Mouse (Mus musculus): ENCODE measurements around the gene Smok2a. TPM values are rescaled to one million over a fixed set of nuclear protein-coding genes. Genes with fewer than 3 reads are reported as not detected.
A peak's percentile ranks its signal among the peaks of the same experiment; 100 is the strongest.
"Not testable (repeated sequence)": the region's sequence is repeated elsewhere in the genome, so short reads cannot be mapped to it uniquely, and the experiment has no call there.

Gene Smok2a
- polyA plus RNA-seq, 1 experiment from 2014 or later: not detected

DNA sequence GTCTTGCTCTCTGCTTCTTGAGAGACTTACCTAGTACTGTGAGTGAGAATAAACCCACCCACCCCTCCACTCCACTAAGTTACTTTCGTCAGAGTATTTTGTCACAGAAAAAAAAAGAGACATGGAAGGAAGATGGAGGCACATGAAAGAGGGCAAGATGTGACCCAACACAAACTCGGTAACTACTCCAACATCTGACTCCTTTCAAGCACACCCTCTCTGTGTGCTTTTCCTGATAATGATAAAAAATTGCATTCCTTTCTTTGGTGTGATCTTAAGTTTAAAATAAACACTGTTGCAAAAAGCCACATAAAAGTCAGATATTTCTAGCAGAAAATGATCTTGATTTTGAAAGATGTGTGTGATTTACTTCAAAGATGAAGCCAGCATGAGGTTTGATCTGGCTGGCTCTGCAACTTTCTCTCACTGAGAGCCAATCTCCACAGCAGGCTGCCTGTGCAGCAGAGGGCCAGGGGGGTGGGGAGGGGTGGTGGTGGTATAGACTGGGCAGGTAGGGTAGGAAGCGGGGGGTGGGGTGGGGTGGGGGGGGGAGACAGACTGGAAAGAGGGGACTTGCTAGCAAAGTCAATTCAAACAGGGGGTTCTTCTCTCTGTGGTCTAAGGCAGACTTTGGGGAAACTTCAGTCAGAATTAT lies 18.4 kb upstream of the Smok2a start:
- not testable (repeated sequence) for H3K4me3 ChIP-seq (ENCODE audit: low read depth, low read length); ATAC-seq (replicated peaks; ENCODE audit: low FRiP score); H3K36me3 ChIP-seq (ENCODE audit: control insufficient read depth, insufficient read depth, low read length); H3K4me1 ChIP-seq (replicated peaks; ENCODE audit: control insufficient read depth, insufficient read depth, low read length); DNase-seq (ENCODE audit: low spot score); H3K4me2 ChIP-seq; H3K27ac ChIP-seq (ENCODE audit: low read depth, low read length); H3K9ac ChIP-seq (ENCODE audit: low read depth, low read length); H3K27me3 ChIP-seq (replicated peaks; ENCODE audit: control insufficient read depth, insufficient read depth, low read length)
- WGBS: 71% methylated on average over 2 of the region's 3 CpGs
- H3K9me3 ChIP-seq (ENCODE audit: control insufficient read depth, low read length): peaks cover 24% of the 10 kb centered on the region

DNA sequence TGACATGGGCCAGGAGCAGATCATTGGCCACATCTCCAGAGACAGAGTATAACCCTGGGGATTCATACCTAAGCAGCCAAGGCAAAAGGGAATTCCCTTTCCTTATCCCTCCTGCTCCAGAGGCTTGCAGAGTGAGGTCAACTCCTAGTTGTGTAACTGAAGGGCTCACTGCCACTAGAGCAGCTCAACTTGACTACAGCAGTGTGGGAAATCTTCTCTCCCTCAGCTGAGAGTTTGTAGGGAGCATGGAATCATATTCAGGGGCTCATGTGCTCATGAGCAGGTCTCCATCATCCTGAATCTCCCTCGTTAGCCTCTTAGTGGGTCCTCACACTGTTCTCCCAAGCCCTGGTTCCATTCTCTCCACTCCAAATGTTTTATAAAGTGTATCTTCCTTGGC lies 15.7 kb upstream of the Smok2a start:
- H3K4me2 ChIP-seq; H3K36me3 ChIP-seq (ENCODE audit: control insufficient read depth, insufficient read depth, low read length); DNase-seq (ENCODE audit: low spot score); H3K9ac ChIP-seq (ENCODE audit: low read depth, low read length); H3K4me3 ChIP-seq (ENCODE audit: low read depth, low read length); ATAC-seq (replicated peaks; ENCODE audit: low FRiP score); H3K27me3 ChIP-seq (replicated peaks; ENCODE audit: control insufficient read depth, insufficient read depth, low read length); H3K4me1 ChIP-seq (replicated peaks; ENCODE audit: control insufficient read depth, insufficient read depth, low read length); H3K27ac ChIP-seq (ENCODE audit: low read depth, low read length): not testable (repeated sequence)
- WGBS: 86% methylated on average over 1 of the region's 1 CpGs
- peaks cover 19% of the 10 kb centered on the region for H3K9me3 ChIP-seq (ENCODE audit: control insufficient read depth, low read length)

DNA sequence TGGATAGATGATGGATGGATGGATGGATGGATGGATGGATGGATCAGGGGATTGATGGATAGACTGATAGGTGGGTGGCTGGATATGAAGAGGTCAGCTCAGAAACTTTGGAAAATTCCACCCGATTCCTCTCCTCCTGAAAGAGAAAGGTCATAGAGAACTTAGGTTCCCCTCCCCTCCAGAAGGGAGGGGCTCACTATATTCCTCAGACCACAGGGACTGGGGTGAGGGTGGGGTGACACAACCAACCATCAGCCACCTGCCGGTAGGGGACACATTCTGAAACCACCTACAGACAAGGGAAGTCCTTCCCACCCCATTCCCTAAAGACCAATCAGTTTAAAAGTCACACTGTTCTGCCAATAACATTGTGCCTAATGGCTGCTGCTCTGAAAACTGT lies 14.5 kb upstream of the Smok2a start:
- 78% methylated on average over 2 of the region's 2 CpGs for WGBS
- H3K36me3 ChIP-seq (ENCODE audit: control insufficient read depth, insufficient read depth, low read length): no peaks in the 10 kb centered on the region

DNA sequence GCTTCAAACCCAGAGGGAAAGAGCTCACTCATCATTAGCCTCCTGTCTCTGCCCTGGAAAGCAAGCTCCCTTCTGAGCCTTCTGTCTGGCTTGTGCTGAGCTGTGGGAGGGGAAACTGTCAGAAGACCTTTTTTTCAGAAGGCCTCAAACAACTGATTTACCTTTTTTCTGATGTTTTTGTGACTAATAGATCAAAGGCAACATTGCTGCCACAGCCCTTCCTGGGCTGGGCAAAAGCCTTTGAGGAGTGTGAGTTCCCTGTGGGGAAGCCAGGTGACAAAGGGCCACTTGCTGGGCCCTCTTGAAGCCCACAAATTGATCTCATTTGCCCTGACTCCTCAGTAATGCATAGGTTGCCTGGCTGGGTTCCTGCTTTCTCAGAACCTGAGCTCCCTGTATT lies 12.5 kb upstream of the Smok2a start:
- H3K27ac ChIP-seq (ENCODE audit: low read depth, low read length); H3K36me3 ChIP-seq (ENCODE audit: control insufficient read depth, insufficient read depth, low read length); H3K4me3 ChIP-seq (ENCODE audit: low read depth, low read length); DNase-seq (ENCODE audit: low spot score); H3K9ac ChIP-seq (ENCODE audit: low read depth, low read length); H3K27me3 ChIP-seq (replicated peaks; ENCODE audit: control insufficient read depth, insufficient read depth, low read length); ATAC-seq (replicated peaks; ENCODE audit: low FRiP score); H3K4me2 ChIP-seq; H3K4me1 ChIP-seq (replicated peaks; ENCODE audit: control insufficient read depth, insufficient read depth, low read length): not testable (repeated sequence)
- H3K9me3 ChIP-seq (ENCODE audit: control insufficient read depth, low read length): peaks cover 37% of the 10 kb centered on the region

More for the DNA sequence above, 14.5 kb upstream of the Smok2a start:
- no peaks in the 10 kb centered on the region for H3K27me3 ChIP-seq (replicated peaks; ENCODE audit: control insufficient read depth, insufficient read depth, low read length)
- H3K9me3 ChIP-seq (ENCODE audit: control insufficient read depth, low read length): peaks cover 18% of the 10 kb centered on the region
- DNase-seq (ENCODE audit: low spot score): no peak
- H3K4me3 ChIP-seq (ENCODE audit: low read depth, low read length): no peak overlapping the region
- H3K9ac ChIP-seq (ENCODE audit: low read depth, low read length): no peak overlapping the region
- ATAC-seq (replicated peaks; ENCODE audit: low FRiP score): peak; percentile 42; the same call in 1 of the 2 replicates
- no peak overlapping the region for H3K27ac ChIP-seq (ENCODE audit: low read depth, low read length)
- no peak overlapping the region for H3K4me2 ChIP-seq
- no peaks in the 10 kb centered on the region for H3K4me1 ChIP-seq (replicated peaks; ENCODE audit: control insufficient read depth, insufficient read depth, low read length)

DNA sequence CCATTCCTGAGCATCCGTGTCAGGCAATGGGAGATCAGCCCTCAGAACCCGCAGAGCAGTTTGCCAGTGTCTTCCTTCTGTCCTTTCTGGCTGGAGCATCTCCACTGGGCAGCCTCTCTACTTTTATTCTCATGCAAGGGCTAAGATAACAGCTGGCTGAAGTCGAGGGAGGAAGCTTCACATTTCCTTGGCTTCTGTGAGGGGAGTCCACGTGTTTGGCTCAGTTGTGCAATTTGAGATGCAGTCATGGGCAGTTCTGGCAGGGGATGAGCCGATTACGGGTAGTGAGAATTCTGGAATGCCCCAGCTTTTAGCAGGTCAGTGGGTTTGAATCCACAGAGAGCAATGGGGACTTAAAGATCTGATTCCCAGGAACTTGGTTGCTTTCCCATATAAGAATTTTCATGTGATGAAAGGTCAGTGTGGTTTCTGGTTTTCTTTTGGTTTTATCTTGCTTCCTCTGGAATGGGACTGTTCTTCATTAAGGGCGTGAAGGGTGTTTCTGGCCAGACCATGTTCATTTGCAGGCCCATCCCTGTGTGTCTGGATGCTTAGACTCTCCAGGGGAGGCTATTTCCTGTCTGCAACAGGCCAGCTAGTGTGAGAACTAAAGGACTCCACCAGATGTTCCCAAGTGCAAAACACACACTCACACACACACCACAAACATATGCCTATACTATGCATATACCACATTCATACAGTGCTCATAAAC lies 8.7 kb upstream of the Smok2a start:
- Histone ChIP-seq H3K27me3 (replicated peaks; ENCODE audit: control insufficient read depth, insufficient read depth, low read length) (no peaks in the 10 kb centered on the region), H3K4me1 (replicated peaks; ENCODE audit: control insufficient read depth, insufficient read depth, low read length) (no peaks in the 10 kb centered on the region), H3K4me2 (no peak overlapping the region), H3K9me3 (ENCODE audit: control insufficient read depth, low read length) (peaks cover 66% of the 10 kb centered on the region), H3K36me3 (ENCODE audit: control insufficient read depth, insufficient read depth, low read length) (no peaks in the 10 kb centered on the region), H3K4me3 (ENCODE audit: low read depth, low read length) (no peak overlapping the region), H3K9ac (ENCODE audit: low read depth, low read length) (no peak overlapping the region), H3K27ac (ENCODE audit: low read depth, low read length) (no peak overlapping the region)
- ATAC-seq (replicated peaks; ENCODE audit: low FRiP score) (0 out of 2 replicates have a peak, but pooled peaks have one; percentile 13), DNase-seq (ENCODE audit: low spot score) (no peak)
- WGBS: 60% methylated on average over 7 of the region's 7 CpGs

DNA sequence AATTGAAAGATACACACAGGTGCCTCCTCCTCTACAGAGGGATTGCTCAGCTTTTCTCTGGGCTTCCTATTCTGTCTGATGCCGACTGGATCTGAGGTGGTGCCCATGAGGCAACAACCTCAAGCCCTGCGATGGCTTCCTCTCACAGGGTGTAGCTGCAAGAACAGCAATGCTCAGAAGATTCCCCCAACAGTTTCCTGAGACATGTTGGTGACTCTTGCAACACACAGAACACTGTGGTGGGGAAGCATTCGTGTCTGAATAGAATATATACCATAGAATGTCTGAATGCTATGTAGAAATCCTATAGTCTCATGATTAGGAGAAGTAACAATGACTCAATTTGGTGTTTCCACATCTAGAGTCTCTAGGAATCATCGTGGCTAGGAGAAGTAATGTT lies 6.8 kb upstream of the Smok2a start:
- Histone ChIP-seq H3K27ac (ENCODE audit: low read depth, low read length) (no peak overlapping the region), H3K27me3 (replicated peaks; ENCODE audit: control insufficient read depth, insufficient read depth, low read length) (no peaks in the 10 kb centered on the region), H3K36me3 (ENCODE audit: control insufficient read depth, insufficient read depth, low read length) (no peaks in the 10 kb centered on the region), H3K4me2 (no peak overlapping the region), H3K9me3 (ENCODE audit: control insufficient read depth, low read length) (peaks cover 84% of the 10 kb centered on the region), H3K9ac (ENCODE audit: low read depth, low read length) (no peak overlapping the region), H3K4me1 (replicated peaks; ENCODE audit: control insufficient read depth, insufficient read depth, low read length) (no peaks in the 10 kb centered on the region), H3K4me3 (ENCODE audit: low read depth, low read length) (no peak overlapping the region)
- DNase-seq (ENCODE audit: low spot score) (no peak), ATAC-seq (replicated peaks; ENCODE audit: low FRiP score) (no peak)
- 50% methylated on average over 4 of the region's 4 CpGs for WGBS

DNA sequence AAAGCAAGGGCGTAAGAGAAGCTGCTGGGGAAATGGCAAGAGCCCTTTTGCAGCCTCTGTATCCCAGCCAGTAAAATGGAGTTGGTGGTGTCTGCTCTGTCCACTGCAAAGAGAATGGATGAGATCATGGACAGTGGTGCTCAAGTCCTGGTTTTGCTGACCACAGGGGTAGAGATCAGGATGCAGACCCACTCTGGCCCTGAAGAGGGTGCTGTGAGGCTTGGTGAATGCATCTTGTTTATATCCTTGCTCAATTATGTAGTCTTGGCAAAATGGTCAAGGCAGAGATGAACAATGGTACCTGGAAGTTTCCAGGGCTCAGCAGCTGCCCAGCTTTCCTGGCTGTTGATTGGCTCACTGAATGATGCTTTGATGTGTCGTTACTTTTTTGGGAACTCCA lies 5.4 kb upstream of the Smok2a start:
- H3K27ac ChIP-seq (ENCODE audit: low read depth, low read length): no peak overlapping the region
- no peak overlapping the region for H3K4me3 ChIP-seq (ENCODE audit: low read depth, low read length)
- peaks cover 89% of the 10 kb centered on the region for H3K9me3 ChIP-seq (ENCODE audit: control insufficient read depth, low read length)
- H3K36me3 ChIP-seq (ENCODE audit: control insufficient read depth, insufficient read depth, low read length): no peaks in the 10 kb centered on the region
- H3K4me1 ChIP-seq (replicated peaks; ENCODE audit: control insufficient read depth, insufficient read depth, low read length): no peaks in the 10 kb centered on the region
- WGBS: 77% methylated on average over 2 of the region's 2 CpGs
- DNase-seq (ENCODE audit: low spot score): no peak
- H3K4me2 ChIP-seq: no peak overlapping the region
- no peaks in the 10 kb centered on the region for H3K27me3 ChIP-seq (replicated peaks; ENCODE audit: control insufficient read depth, insufficient read depth, low read length)
- no peak overlapping the region for H3K9ac ChIP-seq (ENCODE audit: low read depth, low read length)
- ATAC-seq (replicated peaks; ENCODE audit: low FRiP score): no peak

DNA sequence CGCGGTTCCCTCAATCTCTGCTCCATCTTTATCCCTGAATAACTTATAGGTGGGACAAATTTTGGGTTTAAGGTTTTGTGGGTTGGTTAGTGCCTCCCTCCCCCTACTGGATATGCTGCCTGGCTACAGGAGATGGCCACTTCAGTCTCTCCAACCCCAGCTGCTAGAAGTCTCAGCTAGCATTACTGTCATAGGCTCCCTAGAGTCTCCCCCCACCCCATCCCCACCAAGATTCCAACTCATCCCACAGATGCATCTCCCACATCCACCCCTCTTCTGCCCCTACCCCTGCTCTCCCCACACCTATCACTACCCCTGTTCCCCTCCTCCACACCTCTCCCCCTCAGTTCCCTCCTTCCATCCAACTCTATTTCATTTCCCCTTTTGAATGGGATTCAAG lies 933 bp downstream of the Smok2a start:
- H3K9me3 ChIP-seq (ENCODE audit: control insufficient read depth, low read length): peaks cover 64% of the 10 kb centered on the region
- ATAC-seq (replicated peaks; ENCODE audit: low FRiP score); H3K9ac ChIP-seq (ENCODE audit: low read depth, low read length); H3K4me2 ChIP-seq; H3K4me1 ChIP-seq (replicated peaks; ENCODE audit: control insufficient read depth, insufficient read depth, low read length); H3K27me3 ChIP-seq (replicated peaks; ENCODE audit: control insufficient read depth, insufficient read depth, low read length); DNase-seq (ENCODE audit: low spot score); H3K27ac ChIP-seq (ENCODE audit: low read depth, low read length); H3K4me3 ChIP-seq (ENCODE audit: low read depth, low read length); H3K36me3 ChIP-seq (ENCODE audit: control insufficient read depth, insufficient read depth, low read length): not testable (repeated sequence)
- whole genome bisulfite sequencing: 86% methylated on average over 2 of the region's 2 CpGs

DNA sequence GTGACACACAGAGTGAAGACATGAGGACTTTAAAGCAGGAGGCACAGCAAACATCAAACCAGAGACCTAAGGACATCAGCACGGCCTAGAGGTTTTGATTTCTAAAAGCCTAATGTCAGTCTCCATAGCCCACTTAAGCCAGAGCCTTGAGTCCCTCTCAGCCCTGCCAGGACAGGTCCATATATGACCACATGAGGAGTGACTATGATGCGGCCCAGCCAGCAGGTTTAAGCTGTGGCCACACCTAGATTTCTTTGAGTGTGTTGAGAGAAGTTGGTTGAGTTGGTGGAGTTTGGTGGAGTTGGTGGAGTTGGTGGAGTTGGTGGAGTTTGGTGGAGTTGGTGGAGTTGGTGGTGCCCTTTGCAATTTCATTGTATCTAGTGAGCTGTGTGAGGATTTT lies 9.0 kb downstream of the Smok2a start, which contains the start of gene Smok2b:
Gene Smok2b, plus strand, starts transcription at position 301 of the 400 bp plus-strand sequence.
- 71% methylated on average over 2 of the region's 2 CpGs for WGBS
- H3K36me3 ChIP-seq (ENCODE audit: control insufficient read depth, insufficient read depth, low read length); DNase-seq (ENCODE audit: low spot score); H3K4me2 ChIP-seq; H3K27ac ChIP-seq (ENCODE audit: low read depth, low read length); H3K4me1 ChIP-seq (replicated peaks; ENCODE audit: control insufficient read depth, insufficient read depth, low read length); H3K4me3 ChIP-seq (ENCODE audit: low read depth, low read length); H3K27me3 ChIP-seq (replicated peaks; ENCODE audit: control insufficient read depth, insufficient read depth, low read length); ATAC-seq (replicated peaks; ENCODE audit: low FRiP score); H3K9ac ChIP-seq (ENCODE audit: low read depth, low read length): not testable (repeated sequence)
- peaks cover 71% of the 10 kb centered on the region for H3K9me3 ChIP-seq (ENCODE audit: control insufficient read depth, low read length)
